12 mouse cellular contexts compared by ENCODE assay signal in the genomic region with DNA sequence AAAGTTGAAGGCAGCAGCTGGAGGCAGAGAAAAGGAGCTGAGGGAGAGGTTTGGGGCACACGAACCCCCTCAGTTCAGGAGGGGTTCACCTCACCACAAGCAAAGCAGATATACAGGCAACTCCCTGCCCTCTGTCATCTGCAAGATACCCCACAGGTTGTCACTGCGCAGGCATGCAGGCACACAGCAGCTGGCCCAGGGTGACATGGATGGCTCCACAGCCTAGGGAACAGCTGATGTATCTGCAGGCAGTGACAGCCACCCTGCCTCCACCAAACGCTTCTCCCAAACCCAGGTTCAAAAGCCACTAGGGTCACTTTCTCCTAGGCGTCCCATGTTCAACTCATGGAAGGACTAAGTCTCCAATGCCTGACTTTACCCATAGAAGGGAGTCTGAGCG. TPM values are rescaled to one million over a fixed set of nuclear protein-coding genes. Genes with fewer than 3 reads are reported as not detected.
DNase-seq lines count a peak whose midpoint lies in the region; ATAC-seq and TF ChIP-seq lines count a peak whose summit lies in the region.
"Had no signal": no experiment of that assay in that cellular context is flagged by ENCODE, and none has a peak within 500 bp of the region (broad histone marks: within the 10 kb centered on the region; RNA-seq: fewer than 3 reads in every experiment).

No protein-coding gene starts in this region.

- H3K27me3 ChIP-seq in heart, adult 2 months (ENCODE audit: control insufficient read depth, insufficient read depth, low read length), result no peaks in the 10 kb centered on the region
- peaks cover 88% of the 10 kb centered on the region for H3K27me3 ChIP-seq in megakaryocyte, embryonic 14.5 days (replicated peaks)
- H3K27me3 ChIP-seq in intestine, embryonic 16.5 days (replicated peaks; ENCODE audit: control insufficient read depth, insufficient read depth, low read length), result peaks cover 30% of the 10 kb centered on the region
- H3K27me3 ChIP-seq in neural tube, embryonic 15.5 days (replicated peaks), result peaks cover 73% of the 10 kb centered on the region

- intact Hi-C loops in heart, adult 2 months (cut with DNase I), result no loop called here
- intact Hi-C loops in heart, postnatal 14 days (cut with DNase I), result no loop called here

- TF ChIP-seq CTCF in heart, adult 2 months (IDR thresholded peaks at IDR 0.05), result no peak

- peaks cover 1% of the 10 kb centered on the region for H3K79me2 ChIP-seq in heart, adult 2 months (replicated peaks; ENCODE audit: control insufficient read depth, insufficient read depth, low read length)

- TF ChIP-seq EP300 in heart, adult 2 months (IDR thresholded peaks at IDR 0.05; ENCODE audit: insufficient read depth, low read depth, low read length), result no peak

- no peak for DNase-seq in heart, adult 2 months
- no peak for DNase-seq in heart, postnatal 14 days
- DNase-seq in layer of hippocampus, adult 8-10 months (ENCODE audit: low spot score in 2 of 2), result no peak
- DNase-seq in cerebellum, postnatal 4 days (ENCODE audit: low spot score in 2 of 2), result no peak
- DNase-seq: embryo, embryonic 11 days; right cerebral cortex, adult 18-20 months had no signal

- WGBS in heart, adult 2 months, result 80% methylated on average over 5 of the region's 5 CpGs
- 63% methylated on average over 5 of the region's 5 CpGs for WGBS in intestine, embryonic 16.5 days
- 65% methylated on average over 5 of the region's 5 CpGs for WGBS in neural tube, embryonic 15.5 days

- no peak for TF ChIP-seq POLR2A in heart, adult 2 months (IDR thresholded peaks at IDR 0.05; ENCODE audit: insufficient read depth, low read depth, low read length)

- peak overlapping the region; percentile 3; the same call in 1 of the 2 replicates for H3K4me3 ChIP-seq in heart, adult 2 months
- H3K4me3 ChIP-seq in megakaryocyte, embryonic 14.5 days (replicated peaks), result peak overlapping the region; percentile 95
- peak overlapping the region; percentile 65 for H3K4me3 ChIP-seq in intestine, embryonic 16.5 days (ENCODE audit: low read length)
- H3K4me3 ChIP-seq in neural tube, embryonic 15.5 days (replicated peaks), result peak overlapping the region; percentile 54; the same call in 1 of the 2 replicates

- H3K9me3 ChIP-seq in megakaryocyte, embryonic 14.5 days, result no peaks in the 10 kb centered on the region
- no peaks in the 10 kb centered on the region for H3K9me3 ChIP-seq in intestine, embryonic 16.5 days (ENCODE audit: control insufficient read depth, low read length)
- H3K9me3 ChIP-seq in neural tube, embryonic 15.5 days (replicated peaks), result no peaks in the 10 kb centered on the region

- H3K9ac ChIP-seq in heart, adult 2 months (ENCODE audit: low read depth, low read length), result peak overlapping the region; percentile 4
- H3K9ac ChIP-seq in intestine, embryonic 16.5 days (ENCODE audit: low read depth, low read length), result no peak overlapping the region
- no peak overlapping the region for H3K9ac ChIP-seq in neural tube, embryonic 15.5 days (replicated peaks)

- H3K4me2 ChIP-seq in intestine, embryonic 16.5 days (ENCODE audit: low read depth, low read length), result peak overlapping the region; percentile 98
- H3K4me2 ChIP-seq in neural tube, embryonic 15.5 days, result peak overlapping the region; percentile 97

- no peak for ATAC-seq in megakaryocyte, adult 5-6 weeks (ENCODE audit: poor library complexity, severe bottlenecking)
- no peak for ATAC-seq in intestine, embryonic 16.5 days
- no peak for ATAC-seq in neural tube, embryonic 15.5 days (ENCODE audit: low FRiP score)
- ATAC-seq: CD4-positive, CD25-positive, alpha-beta regulatory T cell, adult 4 months; inflammation-experienced regulatory T-cells, adult 6 months had no signal

- H3K27ac ChIP-seq in heart, adult 2 months, result no peak overlapping the region
- no peak overlapping the region for H3K27ac ChIP-seq in intestine, embryonic 16.5 days (ENCODE audit: low read length)
- H3K27ac ChIP-seq in neural tube, embryonic 15.5 days (replicated peaks), result no peak overlapping the region

- peaks cover 22% of the 10 kb centered on the region for H3K4me1 ChIP-seq in heart, adult 2 months (ENCODE audit: control insufficient read depth, insufficient read depth, low read length)
- H3K4me1 ChIP-seq in megakaryocyte, embryonic 14.5 days, result peaks cover 99% of the 10 kb centered on the region
- H3K4me1 ChIP-seq in intestine, embryonic 16.5 days (ENCODE audit: control insufficient read depth, insufficient read depth, low read length), result peaks cover 40% of the 10 kb centered on the region
- peaks cover 46% of the 10 kb centered on the region for H3K4me1 ChIP-seq in neural tube, embryonic 15.5 days

- no peaks in the 10 kb centered on the region for H3K36me3 ChIP-seq in heart, adult 2 months (ENCODE audit: control insufficient read depth, insufficient read depth, low read length)
- peaks cover 47% of the 10 kb centered on the region for H3K36me3 ChIP-seq in megakaryocyte, embryonic 14.5 days (replicated peaks; ENCODE audit: low read length)
- no peaks in the 10 kb centered on the region for H3K36me3 ChIP-seq in intestine, embryonic 16.5 days (ENCODE audit: control insufficient read depth, insufficient read depth, low read length)
- H3K36me3 ChIP-seq in neural tube, embryonic 15.5 days, result no peaks in the 10 kb centered on the region

RNA-seq across cellular contexts. Expression of gene Atoh8, which starts 2.5 kb away (rescaled TPM):
- total RNA-seq in heart, adult 2 months (2021), result 10 to 100 TPM; 11.0 to 13.5 TPM
- 9.3 and 12.7 TPM in 2 replicates for polyA plus RNA-seq in heart, adult 2 months (2012; rRNA removed)
- total RNA-seq in heart, postnatal 14 days (2021), result 10 to 100 TPM; 10.1 to 11.3 TPM
- polyA plus RNA-seq in megakaryocyte, embryonic 14.5 days (2012; ENCODE audit: insufficient read depth, low replicate concordance), result 51.0 and 108 TPM in 2 replicates
- total RNA-seq in megakaryocyte, adult 5-6 weeks (2015), result 0.22 TPM in 1 of 2 replicates, not detected in the other
- 0.51 TPM in 1 of 2 replicates, not detected in the other for total RNA-seq in megakaryocyte, adult 5-6 weeks (2017)
- polyA plus RNA-seq in intestine, embryonic 16.5 days (2015; fragmentation: Nextera tagmentation; extraction: Ambion mirVana), result 9.3 and 9.6 TPM in 2 replicates
- 3.1 and 5.1 TPM in 2 replicates for polyA plus RNA-seq in neural tube, embryonic 15.5 days (2015; fragmentation: Nextera tagmentation; extraction: Ambion mirVana)
- total RNA-seq in layer of hippocampus, adult 8-10 months (2022), result 1 to 10 TPM; 2.5 to 3.4 (median 3.3) TPM
- polyA plus RNA-seq: CD4-positive, CD25-positive, alpha-beta regulatory T cell, adult 4 months; inflammation-experienced regulatory T-cells, adult 6 months had no signal

Comparison
In these comparisons a context has a peak if more than half of its experiments do, and no peak if none do; other contexts are left out.
1. H3K4me3 ChIP-seq: peak in every context shown above with its lines; median percentile 95 in megakaryocyte, embryonic 14.5 days; 65 in intestine, embryonic 16.5 days; 54 in neural tube, embryonic 15.5 days; 3 in heart, adult 2 months.